Mouse (Mus musculus) frontal cortex, postnatal 14 days (tissue): ENCODE results near the gene Serpina9.

ENCODE experiments used
- DNase-seq, 2 experiments: peaks; one replicate each; pipeline ENCODE4 v3.0.0; 2022; ENCODE audit warnings: low spot score in 2 of 2

The Serpina9 gene

GRCm38 (mm10) chr12:104013620-104014019 is at the start of gene Serpina9:
Gene Serpina9, minus strand, starts transcription at chr12:104013755.
- DNase-seq: no peak

GRCm38 (mm10) chr12:104061862-104062261 is 48.3 kb upstream of the Serpina9 start:
- DNase-seq: no peak

- DNase-seq: no peak
These were observed 46.6 kb upstream of the Serpina9 start for GRCm38 (mm10) chr12:104060126-104060525.

- DNase-seq: no peak
These were observed 44.0 kb upstream of the Serpina9 start for GRCm38 (mm10) chr12:104057531-104057930.

- peak; percentile 38 to 41 for DNase-seq
These were observed 43.5 kb upstream of the Serpina9 start for GRCm38 (mm10) chr12:104057050-104057449.

- no peak for DNase-seq
These were observed 42.2 kb upstream of the Serpina9 start for GRCm38 (mm10) chr12:104055755-104056154.

- no peak for DNase-seq
These were observed 40.4 kb upstream of the Serpina9 start for GRCm38 (mm10) chr12:104053995-104054394.

GRCm38 (mm10) chr12:104045713-104046112 is 32.2 kb upstream of the Serpina9 start:
- no peak for DNase-seq

GRCm38 (mm10) chr12:104044343-104044742 is 30.8 kb upstream of the Serpina9 start, which contains the start of gene Serpina12:
Gene Serpina12, minus strand, starts transcription at chr12:104044443.
- no peak for DNase-seq

- no peak for DNase-seq
These were observed 29.2 kb upstream of the Serpina9 start for GRCm38 (mm10) chr12:104042753-104043152.

GRCm38 (mm10) chr12:104041401-104041800 is 27.8 kb upstream of the Serpina9 start:
- DNase-seq: no peak

- no peak for DNase-seq
These were observed 24.6 kb upstream of the Serpina9 start for GRCm38 (mm10) chr12:104038181-104038580.

GRCm38 (mm10) chr12:104033752-104034151 is 20.2 kb upstream of the Serpina9 start:
- no peak for DNase-seq

- no peak for DNase-seq
These were observed 16.4 kb upstream of the Serpina9 start for GRCm38 (mm10) chr12:104029986-104030385.

- DNase-seq: no peak
These were observed 1.7 kb upstream of the Serpina9 start for GRCm38 (mm10) chr12:104015280-104015679.

- DNase-seq: no peak
These were observed 8.9 kb downstream of the Serpina9 start for GRCm38 (mm10) chr12:104004689-104005088.

GRCm38 (mm10) chr12:104003238-104003612 is 10.3 kb downstream of the Serpina9 start:
- no peak for DNase-seq

- DNase-seq: no peak
These were observed 10.9 kb downstream of the Serpina9 start for GRCm38 (mm10) chr12:104002569-104003237.

- DNase-seq: no peak
These were observed 13.0 kb downstream of the Serpina9 start for GRCm38 (mm10) chr12:104000594-104000993.

- no peak for DNase-seq
These were observed 13.9 kb downstream of the Serpina9 start for GRCm38 (mm10) chr12:103999611-104000010.

GRCm38 (mm10) chr12:103996513-103996912 is 17.0 kb downstream of the Serpina9 start:
- no peak for DNase-seq

GRCm38 (mm10) chr12:103995292-103996072 is 18.1 kb downstream of the Serpina9 start:
- DNase-seq: peak; percentile 69 to 84

- no peak for DNase-seq
These were observed 20.6 kb downstream of the Serpina9 start for GRCm38 (mm10) chr12:103992945-103993344.
